Mouse (Mus musculus): ENCODE results near the gene Acvr1.

DNA sequence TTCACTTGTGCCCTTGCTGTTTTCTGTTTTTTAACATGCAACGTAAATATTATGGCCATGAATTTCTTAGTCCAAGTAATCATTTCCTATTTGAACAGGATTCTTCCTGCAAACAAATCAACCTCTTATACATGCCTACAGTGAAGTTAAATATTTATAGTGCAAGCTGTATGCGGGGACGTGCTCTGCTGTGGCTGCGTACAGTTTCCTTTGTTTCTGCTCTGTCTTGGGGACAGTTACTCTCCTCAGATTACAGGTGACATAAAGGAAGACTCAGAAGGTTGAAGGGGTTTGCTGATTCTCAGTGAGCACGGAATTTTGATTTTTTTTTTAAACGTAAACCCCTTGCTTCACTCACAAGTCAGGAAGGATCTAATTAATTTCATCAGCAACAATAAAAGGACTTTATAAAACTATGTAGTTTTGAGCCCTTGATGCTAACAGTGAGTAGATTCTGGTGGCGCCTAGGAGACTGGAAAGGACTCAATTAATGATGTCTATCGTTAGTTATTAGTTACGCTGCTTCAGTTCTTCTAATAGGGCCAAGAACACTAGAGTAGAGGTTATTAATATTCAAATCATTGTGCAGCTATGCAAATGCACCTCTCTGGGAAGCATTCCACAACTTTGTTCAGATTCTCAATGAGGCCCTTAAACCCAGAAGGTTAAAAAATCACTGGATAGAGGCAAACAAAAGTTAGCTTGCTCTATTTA is 189.4 kb downstream of the Acvr1 start:
- TF ChIP-seq CTCF (IDR thresholded peaks at IDR 0.05; ENCODE audit: borderline replicate concordance, control insufficient read depth, extremely low read depth, insufficient read depth, low read length, poor library complexity), result no peak
- TF ChIP-seq POLR2A (IDR thresholded peaks at IDR 0.05; ENCODE audit: control insufficient read depth, extremely low read depth, insufficient read depth, low read length, poor library complexity), result no peak
